Mouse (Mus musculus): Measurements from ENCODE around the gene Sh3pxd2b.

DNA sequence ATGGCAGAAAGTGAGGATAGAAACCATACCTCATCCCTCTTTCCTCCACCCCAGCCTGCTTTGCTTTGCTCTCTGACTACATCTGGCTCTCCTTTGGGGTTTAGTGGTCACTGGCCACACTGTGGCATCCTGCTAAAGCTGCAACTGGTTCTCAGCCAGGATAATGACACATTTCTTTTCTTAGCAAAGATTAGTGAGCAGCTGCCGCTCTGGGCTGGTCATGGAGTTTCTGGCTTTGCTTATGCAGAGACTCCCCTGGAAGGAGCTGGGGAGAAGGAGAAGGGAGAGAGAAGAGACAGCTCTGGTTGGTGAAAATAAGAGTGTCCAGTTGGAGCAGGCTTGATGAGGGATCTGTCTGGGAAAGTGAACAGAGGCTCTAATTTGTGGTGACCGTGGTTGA lies 50.8 kb downstream of the Sh3pxd2b start:
- TF ChIP-seq CTCF (IDR thresholded peaks at IDR 0.05; ENCODE audit: low read depth): no peak
- no peak for TF ChIP-seq EP300 (IDR thresholded peaks at IDR 0.05; ENCODE audit: low read depth)
